Mouse (Mus musculus) neural tube, embryonic 12.5 days (tissue): ENCODE data around the gene Dlk1. TPM values are rescaled to one million over a fixed set of nuclear protein-coding genes. Genes with fewer than 3 reads are reported as not detected.
A peak's percentile ranks its signal among the peaks of the same experiment; 100 is the strongest.

Experiments
- ATAC-seq: fragments of 200-750 bp; cut with Nextera tagmentation; 2 replicates; pipeline ENCODE4 v1.8.0; 2017; ENCODE audit warnings: low read depth, mild to moderate bottlenecking, moderate TSS enrichment, moderate library complexity; ENCODE audit not compliant: low FRiP score
- H3K27ac ChIP-seq: fragments of 300-500 bp; sonication (generic); 2 replicates; pipeline ENCODE4 v1.5.1; 2016
- H3K27me3 ChIP-seq: fragments of 300-500 bp; sonication (generic); replicated peaks from 2 replicates; pipeline ENCODE4 v1.6.1; 2016; ENCODE audit warnings: mild to moderate bottlenecking
- H3K36me3 ChIP-seq: fragments of 300-500 bp; sonication (generic); 2 replicates; pipeline ENCODE4 v1.6.1; 2016; ENCODE audit warnings: mild to moderate bottlenecking
- H3K4me1 ChIP-seq: fragments of 300-500 bp; sonication (generic); 2 replicates; pipeline ENCODE4 v1.6.1; 2016
- H3K4me2 ChIP-seq: fragments of 300-500 bp; sonication (generic); replicated peaks from 2 replicates; pipeline ENCODE4 v1.6.1; 2016; ENCODE audit warnings: mild to moderate bottlenecking
- H3K4me3 ChIP-seq: fragments of 300-500 bp; sonication (generic); 2 replicates; pipeline ENCODE4 v1.5.1; 2016
- H3K9ac ChIP-seq: fragments of 300-500 bp; sonication (generic); 2 replicates; pipeline ENCODE4 v1.6.1; 2016; ENCODE audit warnings: mild to moderate bottlenecking
- H3K9me3 ChIP-seq: fragments of 300-500 bp; sonication (generic); 2 replicates; pipeline ENCODE4 v1.6.1; 2016; ENCODE audit warnings: mild to moderate bottlenecking
- WGBS: fragments of 180-500 bp; shearing (Covaris S2); methylation state at CpG from one replicate; pipeline ENCODE4 v1.1.7; 2016; 5-methylcytosine and 5-hydroxymethylcytosine counted together
- polyA plus RNA-seq: library from polyadenylated mRNA; unstranded; fragments of >200 nt; fragmentation: Nextera tagmentation; extraction: Ambion mirVana; gene quantifications from 2 replicates; pipeline ENCODE4 v1.2.1, GENCODE M21; 2016

Dlk1 gene
- polyA plus RNA-seq, result 100 and 107 TPM in 2 replicates

DNA sequence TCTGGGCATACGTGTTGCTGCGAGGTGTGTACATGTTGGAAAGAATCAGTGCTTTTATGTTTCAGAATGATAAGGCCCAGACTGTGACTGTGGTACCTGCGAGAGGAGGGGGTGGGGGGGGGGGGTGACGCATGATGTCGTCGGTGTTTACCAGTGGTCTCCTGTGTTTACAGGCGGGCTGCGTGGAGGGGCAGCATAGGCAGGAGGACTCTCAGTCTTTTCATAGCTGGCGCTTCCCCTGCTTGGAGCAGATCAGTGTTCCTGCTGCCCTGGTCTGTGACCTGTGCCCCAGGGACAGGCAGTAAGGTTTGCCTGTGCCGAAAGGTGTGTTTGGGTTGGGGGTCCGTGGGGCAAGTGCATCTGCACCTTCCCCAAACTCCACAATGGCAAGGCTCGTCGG, at the start of gene Dlk1:
Dlk1 (plus strand) TSS at position 232 of the 400 bp plus-strand sequence.
- H3K27ac ChIP-seq, result no peak within 1 kb of the TSS
- H3K36me3 ChIP-seq, result no peaks in the 10 kb centered on the region
- WGBS, result 5% methylated on average over 13 of the region's 13 CpGs
- peaks cover 55% of the 10 kb centered on the region for H3K4me1 ChIP-seq
- peaks cover 67% of the 10 kb centered on the region for H3K27me3 ChIP-seq
- H3K4me3 ChIP-seq, result peak within 1 kb of the TSS; percentile 45
- peak within 1 kb of the TSS; percentile 87 for H3K4me2 ChIP-seq
- H3K9ac ChIP-seq, result peak within 1 kb of the TSS; percentile 68
- no peaks in the 10 kb centered on the region for H3K9me3 ChIP-seq
- ATAC-seq, result no peak

DNA sequence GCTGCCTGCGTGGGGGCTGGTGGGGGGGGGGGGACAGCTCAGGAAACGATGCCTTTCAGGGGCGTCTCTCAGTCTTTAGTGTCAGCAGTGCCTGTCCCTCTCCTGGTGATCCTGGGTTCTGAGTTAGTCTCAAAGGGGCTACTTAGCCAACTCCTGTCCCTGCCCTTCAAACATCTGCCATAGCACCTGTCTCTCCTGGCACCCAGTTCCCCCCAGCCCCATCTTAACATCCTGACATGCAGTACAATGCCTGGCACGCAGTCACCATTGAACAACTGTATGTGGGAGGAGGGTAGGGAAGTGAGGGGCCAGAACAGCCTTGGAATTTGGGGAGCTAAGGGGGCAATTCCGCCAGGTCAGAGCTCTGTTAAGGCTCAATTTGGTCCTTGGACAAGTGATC, 49.7 kb upstream of the Dlk1 start:
- H3K9me3 ChIP-seq, result no peaks in the 10 kb centered on the region
- H3K9ac ChIP-seq, result no peak overlapping the region
- ATAC-seq, result no peak
- no peak overlapping the region for H3K4me2 ChIP-seq
- H3K4me1 ChIP-seq, result peaks cover 55% of the 10 kb centered on the region
- H3K27me3 ChIP-seq, result 0 out of 2 replicates have a peak, but pooled peaks cover 4% of the 10 kb centered on the region
- H3K27ac ChIP-seq, result no peak overlapping the region
- WGBS, result 77% methylated on average over 5 of the region's 5 CpGs
- H3K4me3 ChIP-seq, result no peak overlapping the region
- no peaks in the 10 kb centered on the region for H3K36me3 ChIP-seq

- Histone ChIP-seq H3K36me3 (no peaks in the 10 kb centered on the region), H3K27ac (no peak overlapping the region), H3K4me1 (peaks cover 57% of the 10 kb centered on the region), H3K27me3 (0 out of 2 replicates have a peak, but pooled peaks cover 4% of the 10 kb centered on the region), H3K4me2 (no peak overlapping the region), H3K9ac (no peak overlapping the region), H3K4me3 (no peak overlapping the region), H3K9me3 (no peaks in the 10 kb centered on the region)
- 46% methylated on average over 9 of the region's 9 CpGs for WGBS
- ATAC-seq, result no peak
Measured at GRCm38 (mm10) chr12:109403752-109404151, 48.9 kb upstream of the Dlk1 start.

DNA sequence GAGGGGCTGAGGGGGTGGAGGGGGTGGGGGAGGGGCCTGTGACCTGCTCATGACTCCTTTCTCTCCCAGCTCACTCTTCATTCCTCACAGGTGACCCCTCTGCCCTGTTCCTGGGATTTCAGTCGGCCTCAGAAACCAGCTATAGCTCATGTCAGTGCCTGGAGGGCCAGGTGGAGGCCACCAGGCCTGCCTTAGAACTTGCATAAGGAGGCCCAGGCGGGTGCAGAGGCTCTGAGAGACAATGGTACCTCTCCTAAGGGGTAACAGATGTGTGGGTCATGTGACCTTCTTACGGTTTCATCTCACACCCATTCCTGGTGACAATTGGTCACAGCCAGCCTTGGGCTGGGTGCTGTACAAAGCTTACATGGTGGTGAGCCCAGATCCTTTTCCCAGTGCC, 46.6 kb upstream of the Dlk1 start:
- H3K9ac ChIP-seq, result no peak overlapping the region
- 28% methylated on average over 3 of the region's 3 CpGs for WGBS

GRCm38 (mm10) chr12:109410723-109411122, 41.9 kb upstream of the Dlk1 start:
- Histone ChIP-seq H3K9me3 (no peaks in the 10 kb centered on the region), H3K36me3 (no peaks in the 10 kb centered on the region), H3K4me3 (no peak overlapping the region), H3K4me2 (no peak overlapping the region), H3K4me1 (peaks cover 44% of the 10 kb centered on the region), H3K27ac (no peak overlapping the region), H3K9ac (no peak overlapping the region), H3K27me3 (no peaks in the 10 kb centered on the region)
- no peak for ATAC-seq
- 40% methylated on average over 11 of the region's 11 CpGs for WGBS

More for the DNA sequence above, 46.6 kb upstream of the Dlk1 start:
- no peaks in the 10 kb centered on the region for H3K9me3 ChIP-seq
- no peak overlapping the region for H3K4me3 ChIP-seq
- H3K27ac ChIP-seq, result no peak overlapping the region
- H3K27me3 ChIP-seq, result 0 out of 2 replicates have a peak, but pooled peaks cover under 1% of the 10 kb centered on the region
- no peak for ATAC-seq
- peaks cover 59% of the 10 kb centered on the region for H3K4me1 ChIP-seq
- H3K36me3 ChIP-seq, result no peaks in the 10 kb centered on the region
- H3K4me2 ChIP-seq, result no peak overlapping the region

GRCm38 (mm10) chr12:109411172-109412070, 41.2 kb upstream of the Dlk1 start:
- H3K36me3 ChIP-seq, result no peaks in the 10 kb centered on the region
- no peaks in the 10 kb centered on the region for H3K9me3 ChIP-seq
- H3K9ac ChIP-seq, result no peak overlapping the region
- peaks cover 40% of the 10 kb centered on the region for H3K4me1 ChIP-seq
- no peak overlapping the region for H3K4me2 ChIP-seq
- ATAC-seq, result 0 out of 2 replicates have a peak, but pooled peaks have one; percentile 27
- H3K27ac ChIP-seq, result no peak overlapping the region
- no peak overlapping the region for H3K4me3 ChIP-seq
- WGBS, result 70% methylated on average over 9 of the region's 9 CpGs
- no peaks in the 10 kb centered on the region for H3K27me3 ChIP-seq

GRCm38 (mm10) chr12:109412071-109412440, 40.6 kb upstream of the Dlk1 start:
- H3K9me3 ChIP-seq, result no peaks in the 10 kb centered on the region
- no peak overlapping the region for H3K27ac ChIP-seq
- H3K9ac ChIP-seq, result no peak overlapping the region
- no peak overlapping the region for H3K4me3 ChIP-seq
- H3K4me1 ChIP-seq, result peaks cover 42% of the 10 kb centered on the region
- ATAC-seq, result no peak
- no peaks in the 10 kb centered on the region for H3K36me3 ChIP-seq
- 77% methylated on average over 8 of the region's 8 CpGs for WGBS
- no peak overlapping the region for H3K4me2 ChIP-seq
- H3K27me3 ChIP-seq, result no peaks in the 10 kb centered on the region

GRCm38 (mm10) chr12:109412675-109413074, 39.9 kb upstream of the Dlk1 start:
- peaks cover 42% of the 10 kb centered on the region for H3K4me1 ChIP-seq

DNA sequence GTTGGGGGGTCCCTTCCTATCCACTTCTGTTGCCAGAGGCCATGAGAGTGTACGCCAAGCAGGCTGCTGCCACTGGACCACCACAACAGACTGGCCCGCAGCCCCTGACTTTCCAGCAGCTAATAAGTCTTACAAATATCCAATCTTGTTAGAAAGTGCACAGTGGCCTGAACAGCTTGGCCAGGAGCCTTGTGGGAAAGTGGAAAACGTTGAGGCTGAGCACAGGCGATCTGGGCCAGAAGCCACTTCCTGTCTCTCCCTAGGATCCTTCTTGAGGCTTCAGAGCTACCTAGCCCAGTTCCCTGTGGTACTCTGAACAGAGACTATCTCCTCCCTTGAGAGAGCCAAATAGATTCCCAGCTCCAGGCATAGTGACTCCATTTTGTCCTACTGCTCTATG, 39.3 kb upstream of the Dlk1 start:
- ATAC-seq, result no peak
- H3K27ac ChIP-seq, result no peak overlapping the region
- no peak overlapping the region for H3K9ac ChIP-seq
- H3K9me3 ChIP-seq, result no peaks in the 10 kb centered on the region
- no peak overlapping the region for H3K4me2 ChIP-seq
- no peaks in the 10 kb centered on the region for H3K27me3 ChIP-seq
- no peak overlapping the region for H3K4me3 ChIP-seq
- H3K36me3 ChIP-seq, result no peaks in the 10 kb centered on the region
- 78% methylated on average over 4 of the region's 4 CpGs for WGBS
- peaks cover 43% of the 10 kb centered on the region for H3K4me1 ChIP-seq

More at GRCm38 (mm10) chr12:109412675-109413074, 39.9 kb upstream of the Dlk1 start:
- WGBS, result 55% methylated on average over 5 of the region's 5 CpGs
- Histone ChIP-seq H3K4me2 (no peak overlapping the region), H3K27me3 (no peaks in the 10 kb centered on the region), H3K9ac (no peak overlapping the region), H3K27ac (peak overlapping the region; percentile 5; the same call in 1 of the 2 replicates), H3K9me3 (no peaks in the 10 kb centered on the region), H3K4me3 (no peak overlapping the region), H3K36me3 (no peaks in the 10 kb centered on the region)
- ATAC-seq, result no peak

DNA sequence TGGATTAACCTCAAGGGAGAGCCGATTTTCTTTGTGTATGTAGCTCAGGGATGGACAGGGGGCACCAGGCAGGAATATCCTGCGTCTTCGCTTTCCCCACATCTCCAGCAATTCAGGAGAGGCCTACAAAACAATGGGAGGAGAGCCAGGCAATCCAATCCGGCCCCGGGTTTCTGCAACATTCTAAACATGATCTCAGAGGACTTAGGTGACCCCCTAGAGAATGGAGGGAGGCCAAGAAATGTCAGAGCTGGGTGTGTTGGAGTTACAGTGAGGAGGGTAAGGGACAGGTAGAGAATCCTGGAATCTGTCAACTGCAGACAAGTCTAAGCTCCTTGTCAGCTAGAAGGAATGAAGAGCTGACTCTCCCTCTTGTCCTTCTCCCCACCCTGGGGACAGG, 35.9 kb upstream of the Dlk1 start:
- no peak overlapping the region for H3K4me2 ChIP-seq
- peaks cover 28% of the 10 kb centered on the region for H3K4me1 ChIP-seq
- no peak overlapping the region; the same call in 1 of the 2 replicates for H3K27ac ChIP-seq
- H3K9me3 ChIP-seq, result no peaks in the 10 kb centered on the region
- 89% methylated on average over 5 of the region's 5 CpGs for WGBS
- no peak for ATAC-seq
- no peaks in the 10 kb centered on the region for H3K36me3 ChIP-seq
- H3K27me3 ChIP-seq, result no peaks in the 10 kb centered on the region
- no peak overlapping the region for H3K9ac ChIP-seq
- H3K4me3 ChIP-seq, result no peak overlapping the region

- no peak overlapping the region for H3K4me3 ChIP-seq
- 26% methylated on average over 14 of the region's 14 CpGs for WGBS
- H3K27ac ChIP-seq, result 0 out of 2 replicates have a peak overlapping the region, but pooled peaks have one; percentile 57
- no peaks in the 10 kb centered on the region for H3K9me3 ChIP-seq
- peaks cover 23% of the 10 kb centered on the region for H3K4me1 ChIP-seq
- H3K36me3 ChIP-seq, result no peaks in the 10 kb centered on the region
- no peak overlapping the region for H3K4me2 ChIP-seq
- H3K9ac ChIP-seq, result peak overlapping the region; percentile 6; the same call in 1 of the 2 replicates
- peak; percentile 88 for ATAC-seq
- H3K27me3 ChIP-seq, result no peaks in the 10 kb centered on the region
Measured at GRCm38 (mm10) chr12:109417476-109418201, 35.0 kb upstream of the Dlk1 start.

- no peaks in the 10 kb centered on the region for H3K36me3 ChIP-seq
- H3K27me3 ChIP-seq, result no peaks in the 10 kb centered on the region
- H3K9me3 ChIP-seq, result no peaks in the 10 kb centered on the region
- no peak overlapping the region for H3K4me2 ChIP-seq
- H3K4me3 ChIP-seq, result no peak overlapping the region
- H3K9ac ChIP-seq, result no peak overlapping the region
- 86% methylated on average over 12 of the region's 12 CpGs for WGBS
- peaks cover 31% of the 10 kb centered on the region for H3K4me1 ChIP-seq
- no peak for ATAC-seq
- H3K27ac ChIP-seq, result no peak overlapping the region
Measured at GRCm38 (mm10) chr12:109420006-109420405, 32.6 kb upstream of the Dlk1 start.
